Mouse (Mus musculus) cortical plate, adult 2 months (tissue): Measurements from ENCODE around the gene Dusp2.

Experiments
- CTCF ChIP-seq: fragments of 200-500 bp; IDR thresholded peaks from 2 replicates; pipeline ENCODE4 v1.5.1; 2011; ENCODE audit warnings: mild to moderate bottlenecking, control low read depth, low read length; ENCODE audit not compliant: insufficient read depth; ENCODE audit errors: extremely low read depth
- POLR2A ChIP-seq: fragments of 200-500 bp; IDR thresholded peaks from 2 replicates; pipeline ENCODE4 v1.6.1; 2011; ENCODE audit warnings: mild to moderate bottlenecking, low read length, control low read depth; ENCODE audit not compliant: insufficient read depth; ENCODE audit errors: extremely low read depth

DNA sequence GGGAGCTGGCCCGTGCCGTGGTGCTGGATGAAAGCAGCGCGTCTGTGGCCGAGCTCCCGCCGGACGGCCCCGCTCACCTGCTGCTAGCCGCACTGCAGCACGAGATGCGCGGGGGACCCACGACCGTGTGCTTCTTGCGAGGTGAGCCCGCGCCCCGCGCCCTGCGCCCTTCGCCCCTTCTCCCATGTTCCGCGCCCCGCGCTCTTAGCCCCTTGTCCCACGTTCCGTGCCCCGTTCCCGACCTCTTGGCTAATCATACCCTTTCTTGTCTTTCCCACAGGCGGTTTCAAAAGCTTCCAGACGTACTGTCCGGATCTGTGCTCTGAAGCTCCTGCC, 506 bp downstream of the Dusp2 start:
- TF ChIP-seq CTCF (no peak), POLR2A (no peak)
